Mouse (Mus musculus) limb, embryonic 15.5 days (tissue): ENCODE measurements at regions not wholly inside any gene's neighbourhood (a gene's known extent, or its start where the extent isn't known, plus 50 kb on each side); places are given as distances from the start of the nearest gene placed in this dataset.

ENCODE experiments used
- ATAC-seq: fragments of 200-750 bp; cut with Nextera tagmentation; 2 replicates; pipeline ENCODE4 v1.8.0; 2017; ENCODE audit warnings: low read depth, moderate TSS enrichment; ENCODE audit not compliant: insufficient number of reproducible peaks, low FRiP score, low TSS enrichment
- H3K27ac ChIP-seq: fragments of 300-500 bp; sonication (generic); 2 replicates; pipeline ENCODE4 v1.5.1; 2015; ENCODE audit warnings: moderate library complexity, mild to moderate bottlenecking, inconsistent platforms
- H3K27me3 ChIP-seq: fragments of 300-500 bp; sonication (generic); 2 replicates; pipeline ENCODE4 v1.6.1; 2015; ENCODE audit warnings: inconsistent platforms
- H3K36me3 ChIP-seq: fragments of 300-500 bp; sonication (generic); 2 replicates; pipeline ENCODE4 v1.6.1; 2015; ENCODE audit warnings: inconsistent platforms
- H3K4me1 ChIP-seq: fragments of 300-500 bp; sonication (generic); 2 replicates; pipeline ENCODE4 v1.6.1; 2015; ENCODE audit warnings: inconsistent platforms
- H3K4me2 ChIP-seq: fragments of 300-500 bp; sonication (generic); 2 replicates; pipeline ENCODE4 v1.6.1; 2015; ENCODE audit warnings: mild to moderate bottlenecking, inconsistent platforms
- H3K4me3 ChIP-seq: fragments of 300-500 bp; sonication (generic); 2 replicates; pipeline ENCODE4 v1.5.1; 2015; ENCODE audit warnings: mild to moderate bottlenecking, inconsistent platforms
- H3K9ac ChIP-seq: fragments of 300-500 bp; sonication (generic); 2 replicates; pipeline ENCODE4 v1.6.1; 2015; ENCODE audit warnings: inconsistent platforms
- H3K9me3 ChIP-seq: fragments of 300-500 bp; sonication (generic); 2 replicates; pipeline ENCODE4 v1.6.1; 2016; ENCODE audit warnings: inconsistent platforms
- WGBS: fragments of 180-500 bp; shearing (Covaris S2); methylation state at CpG from one replicate; pipeline ENCODE4 v1.1.7; 2015; 5-methylcytosine and 5-hydroxymethylcytosine counted together

DNA sequence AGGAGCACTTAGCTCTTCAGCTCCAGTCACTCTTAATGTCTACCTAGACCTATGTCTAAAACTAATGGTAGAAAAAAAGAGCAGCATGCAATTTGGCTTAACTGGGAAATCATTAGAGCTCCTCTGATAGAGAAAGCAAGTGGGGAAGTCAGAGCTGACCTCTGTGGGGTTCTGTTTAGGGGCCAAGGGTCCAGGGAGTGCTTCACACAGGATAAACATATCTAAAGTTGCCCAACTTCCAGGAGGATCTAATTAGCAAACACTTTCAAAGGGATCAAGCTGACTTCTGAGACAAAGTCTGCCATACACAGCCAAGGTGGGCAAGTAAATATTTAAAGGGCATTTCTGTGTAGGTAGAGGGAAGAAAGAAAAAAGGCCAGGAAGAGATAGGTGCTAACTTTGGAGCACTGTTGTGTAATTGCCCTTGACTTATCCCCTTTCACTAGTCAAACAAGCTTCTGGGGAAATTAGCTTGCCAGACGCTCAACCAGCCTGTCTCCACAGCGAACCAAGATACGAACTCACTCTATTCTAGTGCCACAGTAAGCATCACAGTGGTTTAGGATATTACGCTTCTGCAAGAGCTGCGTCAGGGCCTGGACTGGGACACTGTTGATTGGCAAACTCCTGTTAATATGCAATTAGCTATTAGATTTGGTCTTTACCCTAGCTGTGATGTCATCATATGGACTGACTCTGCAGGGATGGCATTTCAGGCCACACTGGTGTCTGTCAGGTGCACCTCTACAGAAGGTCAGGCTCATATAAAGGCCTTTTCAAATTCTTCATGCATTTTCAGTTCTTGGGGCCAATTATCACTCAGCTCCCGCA is 1413.9 kb upstream of the A1bg start:
- Histone ChIP-seq H3K27ac (no peak overlapping the region), H3K9me3 (no peaks in the 10 kb centered on the region), H3K4me3 (no peak overlapping the region), H3K4me2 (no peak overlapping the region), H3K9ac (no peak overlapping the region), H3K27me3 (no peaks in the 10 kb centered on the region), H3K4me1 (no peaks in the 10 kb centered on the region), H3K36me3 (no peaks in the 10 kb centered on the region)
- whole genome bisulfite sequencing, result 78% methylated on average over 6 of the region's 6 CpGs
- no peak for ATAC-seq

GRCm38 (mm10) chr15:62334256-62335009 is 1411.6 kb upstream of the A1bg start:
- H3K9ac ChIP-seq, result no peak overlapping the region
- no peak overlapping the region for H3K4me3 ChIP-seq
- no peak overlapping the region for H3K27ac ChIP-seq
- WGBS, result 87% methylated on average over 4 of the region's 4 CpGs
- no peak for ATAC-seq
- H3K4me2 ChIP-seq, result no peak overlapping the region
- H3K9me3 ChIP-seq, result no peaks in the 10 kb centered on the region
- no peaks in the 10 kb centered on the region for H3K4me1 ChIP-seq
- no peaks in the 10 kb centered on the region for H3K36me3 ChIP-seq
- H3K27me3 ChIP-seq, result no peaks in the 10 kb centered on the region

DNA sequence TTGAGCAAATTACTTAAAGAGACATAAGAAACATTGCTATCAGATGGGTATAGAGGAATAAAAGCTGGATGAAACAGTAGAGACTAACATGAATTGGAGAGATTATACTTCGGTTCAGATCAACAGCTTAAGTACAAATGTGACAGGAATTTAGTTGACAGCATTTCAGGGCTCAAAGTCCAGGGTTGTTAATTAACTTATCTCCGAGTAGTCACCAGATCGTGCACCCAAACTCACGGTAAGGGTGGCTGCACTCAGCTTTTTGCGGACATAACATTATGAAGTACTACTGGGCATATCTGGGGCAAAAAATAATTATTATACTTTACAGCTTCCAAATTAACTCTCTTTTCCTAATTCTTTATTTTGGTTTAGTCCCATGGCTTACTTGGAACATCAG is 1409.3 kb upstream of the A1bg start:
- Histone ChIP-seq H3K27me3 (no peaks in the 10 kb centered on the region), H3K4me3 (no peak overlapping the region), H3K27ac (no peak overlapping the region), H3K36me3 (no peaks in the 10 kb centered on the region), H3K9ac (no peak overlapping the region), H3K9me3 (no peaks in the 10 kb centered on the region), H3K4me2 (no peak overlapping the region), H3K4me1 (peaks cover 12% of the 10 kb centered on the region)
- 90% methylated on average over 5 of the region's 5 CpGs for WGBS
- no peak for ATAC-seq

GRCm38 (mm10) chr15:62331138-62331800 is 1408.5 kb upstream of the A1bg start:
- no peak overlapping the region for H3K9ac ChIP-seq
- no peaks in the 10 kb centered on the region for H3K36me3 ChIP-seq
- no peak overlapping the region for H3K4me2 ChIP-seq
- no peaks in the 10 kb centered on the region for H3K27me3 ChIP-seq
- 85% methylated on average over 3 of the region's 3 CpGs for WGBS
- H3K4me1 ChIP-seq, result peaks cover 12% of the 10 kb centered on the region
- no peak overlapping the region for H3K4me3 ChIP-seq
- no peaks in the 10 kb centered on the region for H3K9me3 ChIP-seq
- no peak for ATAC-seq
- H3K27ac ChIP-seq, result no peak overlapping the region

- Histone ChIP-seq H3K27me3 (no peaks in the 10 kb centered on the region), H3K4me2 (no peak overlapping the region), H3K9me3 (no peaks in the 10 kb centered on the region), H3K9ac (no peak overlapping the region), H3K4me3 (no peak overlapping the region), H3K4me1 (peaks cover 12% of the 10 kb centered on the region), H3K27ac (no peak overlapping the region), H3K36me3 (no peaks in the 10 kb centered on the region)
- no peak for ATAC-seq
- 15% methylated on average over 3 of the region's 3 CpGs for WGBS
Observed at GRCm38 (mm10) chr15:62328920-62329319, 1406.1 kb upstream of the A1bg start.

DNA sequence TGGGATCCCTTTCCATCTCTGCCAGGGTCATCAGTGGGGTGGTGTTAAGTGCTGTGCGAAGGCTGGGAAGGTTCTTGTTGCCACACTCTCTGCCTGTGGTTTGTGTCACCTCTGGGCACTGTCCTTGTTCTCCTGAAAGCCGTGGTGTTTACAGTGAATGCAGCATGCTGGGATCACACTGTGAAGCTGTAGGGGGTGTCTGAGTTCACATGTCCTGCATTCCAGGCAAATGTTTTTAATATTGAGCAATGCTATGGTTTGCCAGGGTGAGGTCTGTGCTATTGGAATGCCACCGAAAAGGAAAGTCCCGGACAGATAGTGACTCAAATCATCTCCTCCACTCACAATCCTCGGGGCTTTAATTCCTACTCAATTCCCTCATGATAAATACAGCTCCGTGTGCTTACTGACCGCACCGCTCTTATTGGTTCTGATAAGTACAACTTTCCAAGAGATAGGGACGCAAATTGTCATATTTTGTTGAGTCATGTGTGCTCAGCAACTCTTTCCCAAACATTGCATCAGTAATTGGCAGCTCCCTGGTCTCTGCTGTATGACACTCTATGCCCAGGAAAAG is 1405.6 kb upstream of the A1bg start:
- Histone ChIP-seq H3K9me3 (no peaks in the 10 kb centered on the region), H3K36me3 (no peaks in the 10 kb centered on the region), H3K4me2 (no peak overlapping the region), H3K9ac (no peak overlapping the region), H3K27ac (no peak overlapping the region), H3K27me3 (no peaks in the 10 kb centered on the region), H3K4me1 (peaks cover 12% of the 10 kb centered on the region), H3K4me3 (no peak overlapping the region)
- 41% methylated on average over 9 of the region's 9 CpGs for WGBS
- no peak for ATAC-seq

- Histone ChIP-seq H3K9me3 (no peaks in the 10 kb centered on the region), H3K4me3 (no peak overlapping the region), H3K4me2 (no peak overlapping the region), H3K9ac (no peak overlapping the region), H3K27ac (no peak overlapping the region), H3K4me1 (peaks cover 12% of the 10 kb centered on the region), H3K27me3 (no peaks in the 10 kb centered on the region), H3K36me3 (no peaks in the 10 kb centered on the region)
- whole genome bisulfite sequencing, result 36% methylated on average over 2 of the region's 2 CpGs
- ATAC-seq, result no peak
Observed at GRCm38 (mm10) chr15:62327481-62327880, 1404.7 kb upstream of the A1bg start.

- Histone ChIP-seq H3K9ac (no peak overlapping the region), H3K27me3 (no peaks in the 10 kb centered on the region), H3K27ac (no peak overlapping the region), H3K4me1 (peaks cover 12% of the 10 kb centered on the region), H3K36me3 (no peaks in the 10 kb centered on the region), H3K4me2 (no peak overlapping the region), H3K4me3 (no peak overlapping the region), H3K9me3 (no peaks in the 10 kb centered on the region)
- ATAC-seq, result no peak
- 85% methylated on average over 4 of the region's 4 CpGs for WGBS
Observed at GRCm38 (mm10) chr15:62326524-62326923, 1403.7 kb upstream of the A1bg start.

- no peak overlapping the region for H3K9ac ChIP-seq
- no peaks in the 10 kb centered on the region for H3K36me3 ChIP-seq
- H3K4me2 ChIP-seq, result no peak overlapping the region
- ATAC-seq, result no peak
- no peak overlapping the region for H3K27ac ChIP-seq
- 69% methylated on average over 1 of the region's 1 CpGs for WGBS
- no peaks in the 10 kb centered on the region for H3K27me3 ChIP-seq
- peaks cover 12% of the 10 kb centered on the region for H3K4me1 ChIP-seq
- H3K9me3 ChIP-seq, result no peaks in the 10 kb centered on the region
- no peak overlapping the region for H3K4me3 ChIP-seq
Observed at GRCm38 (mm10) chr15:62325451-62326290, 1402.9 kb upstream of the A1bg start.

DNA sequence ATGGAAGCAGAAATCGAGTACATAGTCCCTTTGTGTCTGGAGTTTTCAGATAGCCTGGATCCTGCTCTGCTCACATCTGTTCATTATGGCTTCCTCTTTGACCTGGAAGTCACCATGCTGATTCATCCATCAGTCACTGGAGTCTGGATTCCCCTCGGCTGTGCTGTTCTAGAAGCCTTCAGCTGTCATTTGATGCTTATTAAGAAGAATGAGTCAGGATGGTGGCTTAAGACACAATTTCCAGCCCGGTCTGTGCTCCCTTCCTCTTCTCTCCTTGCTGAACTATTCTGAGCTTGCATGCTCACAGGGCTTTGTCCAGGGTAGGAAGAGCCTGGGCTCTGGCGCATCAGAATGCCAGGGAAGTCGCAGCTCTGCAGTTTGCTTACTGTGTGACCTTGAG is 1398.2 kb upstream of the A1bg start:
- no peaks in the 10 kb centered on the region for H3K36me3 ChIP-seq
- no peak for ATAC-seq

GRCm38 (mm10) chr15:62314449-62314848 is 1391.6 kb upstream of the A1bg start:
- no peaks in the 10 kb centered on the region for H3K4me1 ChIP-seq
- no peaks in the 10 kb centered on the region for H3K27me3 ChIP-seq
- no peak overlapping the region for H3K9ac ChIP-seq
- WGBS, result 32% methylated on average over 2 of the region's 2 CpGs
- H3K4me2 ChIP-seq, result no peak overlapping the region
- no peaks in the 10 kb centered on the region for H3K36me3 ChIP-seq
- no peak for ATAC-seq
- H3K27ac ChIP-seq, result no peak overlapping the region
- H3K4me3 ChIP-seq, result no peak overlapping the region
- H3K9me3 ChIP-seq, result no peaks in the 10 kb centered on the region

More for the DNA sequence above, 1398.2 kb upstream of the A1bg start:
- H3K27ac ChIP-seq, result no peak overlapping the region
- H3K27me3 ChIP-seq, result no peaks in the 10 kb centered on the region
- no peak overlapping the region for H3K4me3 ChIP-seq
- WGBS, result 65% methylated on average over 5 of the region's 5 CpGs
- H3K4me2 ChIP-seq, result no peak overlapping the region
- no peak overlapping the region for H3K9ac ChIP-seq
- no peaks in the 10 kb centered on the region for H3K9me3 ChIP-seq
- H3K4me1 ChIP-seq, result no peaks in the 10 kb centered on the region
